Mouse (Mus musculus) T-helper 17 cell (primary cell): ENCODE measurements around the gene Fars2.

ENCODE experiments used
- in situ Hi-C, 2 experiments: fragments of 300-600 bp; cut with MboI, MseI; formaldehyde crosslinking; loops; 1 replicate in 1 of 2; 2 replicates in 1 of 2; pipeline ENCODE4 v1.15.1; 2025; ENCODE audit warnings: high pct_unique_total_duplicates in 2 of 2

Gene Fars2

GRCm38 (mm10) chr13:36284097-36284496, 166.9 kb downstream of the Fars2 start:
- in situ Hi-C loops = loop anchor here (5.0 to 10.0 kb wide), 3 partner anchors 81 to 1048 kb away; no protein-coding TSS in a partner anchor

GRCm38 (mm10) chr13:36285235-36285634, 168.0 kb downstream of the Fars2 start:
- in situ Hi-C loops = loop anchor here in 1 of 2 experiments (10.0 kb wide), 2 partner anchors 80 to 230 kb away; no protein-coding TSS in a partner anchor

GRCm38 (mm10) chr13:36293511-36293910, 176.3 kb downstream of the Fars2 start:
- in situ Hi-C loops = no loop called here

GRCm38 (mm10) chr13:36294503-36294902, 177.3 kb downstream of the Fars2 start:
- in situ Hi-C loops = no loop called here

GRCm38 (mm10) chr13:36295848-36296247, 178.6 kb downstream of the Fars2 start:
- in situ Hi-C loops = no loop called here

- in situ Hi-C loops = no loop called here
These were observed 179.4 kb downstream of the Fars2 start for GRCm38 (mm10) chr13:36296574-36296973.

- in situ Hi-C loops = no loop called here
These were observed 181.0 kb downstream of the Fars2 start for GRCm38 (mm10) chr13:36297950-36298781.

GRCm38 (mm10) chr13:36298782-36299031, 181.5 kb downstream of the Fars2 start:
- in situ Hi-C loops = no loop called here

- in situ Hi-C loops = no loop called here
These were observed 185.6 kb downstream of the Fars2 start for GRCm38 (mm10) chr13:36302770-36303169.

GRCm38 (mm10) chr13:36305306-36305705, 188.1 kb downstream of the Fars2 start:
- in situ Hi-C loops = no loop called here

- in situ Hi-C loops = no loop called here
These were observed 190.2 kb downstream of the Fars2 start for GRCm38 (mm10) chr13:36307386-36307785.

- in situ Hi-C loops = no loop called here
These were observed 191.9 kb downstream of the Fars2 start for GRCm38 (mm10) chr13:36309160-36309559.

GRCm38 (mm10) chr13:36314218-36314617, 197.0 kb downstream of the Fars2 start:
- in situ Hi-C loops = no loop called here

GRCm38 (mm10) chr13:36314860-36315800, 197.9 kb downstream of the Fars2 start:
- in situ Hi-C loops = no loop called here

GRCm38 (mm10) chr13:36317824-36318223, 200.6 kb downstream of the Fars2 start:
- in situ Hi-C loops = no loop called here

- in situ Hi-C loops = loop anchor here in 1 of 2 experiments (10.0 kb wide), 1 partner anchor 1180 kb away; no protein-coding TSS in a partner anchor
These were observed 207.4 kb downstream of the Fars2 start for GRCm38 (mm10) chr13:36324624-36325023.

GRCm38 (mm10) chr13:36326539-36326938, 209.3 kb downstream of the Fars2 start:
- in situ Hi-C loops = loop anchor here in 1 of 2 experiments (10.0 kb wide), 1 partner anchor 1182 kb away; no protein-coding TSS in a partner anchor

- in situ Hi-C loops = loop anchor here (10.0 kb wide), 3 partner anchors 1185 to 1935 kb away; no protein-coding TSS in a partner anchor
These were observed 212.7 kb downstream of the Fars2 start for GRCm38 (mm10) chr13:36329871-36330270.

GRCm38 (mm10) chr13:36330542-36330941, 213.3 kb downstream of the Fars2 start:
- in situ Hi-C loops = loop anchor here (10.0 kb wide), 2 partner anchors 1826 to 1934 kb away; no protein-coding TSS in a partner anchor

- in situ Hi-C loops = loop anchor here (10.0 kb wide), 2 partner anchors 1830 to 1930 kb away; no protein-coding TSS in a partner anchor
These were observed 217.5 kb downstream of the Fars2 start for GRCm38 (mm10) chr13:36334748-36335147.

- in situ Hi-C loops = no loop called here
These were observed 234.3 kb downstream of the Fars2 start for GRCm38 (mm10) chr13:36351529-36351928.

- in situ Hi-C loops = no loop called here
These were observed 240.3 kb downstream of the Fars2 start for GRCm38 (mm10) chr13:36357469-36357868.
